Mouse (Mus musculus) neural tube, embryonic 11.5 days (tissue): ENCODE measurements around the gene Tap1. TPM values are rescaled to one million over a fixed set of nuclear protein-coding genes. Genes with fewer than 3 reads are reported as not detected.
"Not testable (repeated sequence)": the region's sequence is repeated elsewhere in the genome, so short reads cannot be mapped to it uniquely, and the experiment has no call there.

Experiments used
- ATAC-seq: fragments of 200-750 bp; cut with Nextera tagmentation; 2 replicates; pipeline ENCODE4 v1.8.0; 2017; ENCODE audit warnings: moderate number of reproducible peaks, mild to moderate bottlenecking, moderate TSS enrichment, moderate library complexity; ENCODE audit not compliant: insufficient read depth, low FRiP score, low TSS enrichment
- DNase-seq: peaks from one replicate; pipeline ENCODE4 v3.0.0-alpha.2; 2015; ENCODE audit warnings: low spot score
- H3K27ac ChIP-seq: fragments of 300-500 bp; sonication (generic); 2 replicates; pipeline ENCODE4 v1.5.1; 2014; ENCODE audit warnings: low read depth, mild to moderate bottlenecking, low read length
- H3K27me3 ChIP-seq: fragments of 300-500 bp; sonication (generic); 2 replicates; pipeline ENCODE4 v1.6.1; 2014; ENCODE audit warnings: mild to moderate bottlenecking, low read length, mixed read lengths; ENCODE audit not compliant: control insufficient read depth, insufficient read depth
- H3K36me3 ChIP-seq: fragments of 300-500 bp; sonication (generic); 2 replicates; pipeline ENCODE4 v1.6.1; 2014; ENCODE audit warnings: mild to moderate bottlenecking, low read length, moderate library complexity, mixed read lengths; ENCODE audit not compliant: control insufficient read depth, insufficient read depth
- H3K4me1 ChIP-seq: fragments of 300-500 bp; sonication (generic); 2 replicates; pipeline ENCODE4 v1.6.1; 2014; ENCODE audit warnings: low read length, mixed read lengths; ENCODE audit not compliant: control insufficient read depth, insufficient read depth
- H3K4me2 ChIP-seq: fragments of 300-500 bp; sonication (generic); 2 replicates; pipeline ENCODE4 v1.6.1; 2014; ENCODE audit warnings: low read depth, mild to moderate bottlenecking, moderate library complexity
- H3K4me3 ChIP-seq: fragments of 300-500 bp; sonication (generic); 2 replicates; pipeline ENCODE4 v1.5.1; 2014; ENCODE audit warnings: low read depth, low read length
- H3K9ac ChIP-seq: fragments of 300-500 bp; sonication (generic); 2 replicates; pipeline ENCODE4 v1.6.1; 2014; ENCODE audit warnings: mild to moderate bottlenecking, low read length
- H3K9me3 ChIP-seq: fragments of 300-500 bp; sonication (generic); 2 replicates; pipeline ENCODE4 v1.6.1; 2016; ENCODE audit warnings: low read length; ENCODE audit not compliant: control insufficient read depth
- WGBS: fragments of 180-500 bp; shearing (Covaris S2); extraction: QIAGEN DNeasy Blood & Tissue Kit; methylation state at CpG from one replicate; pipeline ENCODE4 v1.1.7; 2014; 5-methylcytosine and 5-hydroxymethylcytosine counted together
- polyA plus RNA-seq: library from polyadenylated mRNA; unstranded; fragments of >200 nt; fragmentation: Nextera tagmentation; extraction: Ambion mirVana; gene quantifications from 2 replicates; pipeline ENCODE4 v1.2.1, GENCODE M21; 2014

Gene Tap1
- polyA plus RNA-seq, 1 experiment from 2014 or later, result 0.68 TPM

DNA sequence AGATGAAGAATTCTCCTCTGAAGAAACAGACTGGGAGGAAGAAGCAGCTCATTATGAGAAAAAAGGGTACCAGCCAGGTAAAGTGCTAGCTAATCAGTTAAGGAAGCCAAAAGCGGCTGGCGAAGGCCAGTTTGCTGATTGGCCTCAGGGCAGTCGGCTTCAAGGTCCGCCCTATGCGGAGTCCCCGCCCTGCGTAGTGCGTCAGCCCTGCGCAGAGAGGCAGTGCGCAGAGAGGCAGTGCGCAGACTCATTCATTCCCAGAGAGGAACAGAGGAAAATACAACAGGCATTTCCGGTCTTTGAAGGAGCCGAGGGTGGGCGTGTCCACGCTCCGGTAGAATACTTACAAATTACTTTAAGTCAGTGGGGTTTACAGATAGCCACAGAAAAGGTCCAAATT is 33.0 kb downstream of the Tap1 start:
- not testable (repeated sequence) for ATAC-seq, DNase-seq, H3K36me3 ChIP-seq, H3K4me3 ChIP-seq, H3K27me3 ChIP-seq, H3K4me2 ChIP-seq, H3K9ac ChIP-seq, H3K9me3 ChIP-seq, H3K4me1 ChIP-seq, H3K27ac ChIP-seq
- WGBS, result no CpG with 5 or more reads among the region's 16 CpGs

DNA sequence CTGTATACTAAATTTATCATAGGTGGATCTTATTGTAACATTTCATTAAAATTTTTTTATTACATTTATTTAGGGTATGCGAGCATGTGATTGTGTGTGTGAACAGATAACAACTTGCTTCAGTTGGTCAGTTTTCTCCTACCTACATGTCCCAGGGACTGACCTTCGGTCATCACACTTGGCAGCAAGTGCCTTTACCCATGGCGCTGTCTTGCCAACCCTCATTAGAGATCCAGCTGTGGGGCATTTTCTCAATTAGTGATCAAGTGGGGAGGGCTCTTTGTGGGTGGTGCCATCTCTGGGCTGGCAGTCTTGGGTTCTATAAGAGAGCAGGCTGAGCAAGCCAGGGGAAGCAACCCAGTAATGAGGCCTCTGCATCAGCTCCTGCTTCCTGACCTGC is 37.5 kb downstream of the Tap1 start:
- no peak overlapping the region for H3K9ac ChIP-seq
- H3K4me1 ChIP-seq, result no peaks in the 10 kb centered on the region
- ATAC-seq (no peak), DNase-seq (no peak)
- H3K9me3 ChIP-seq, result no peaks in the 10 kb centered on the region
- H3K4me3 ChIP-seq, result no peak overlapping the region
- no peak overlapping the region for H3K27ac ChIP-seq
- WGBS, result 93% methylated on average over 3 of the region's 3 CpGs
- no peaks in the 10 kb centered on the region for H3K27me3 ChIP-seq
- H3K36me3 ChIP-seq, result no peaks in the 10 kb centered on the region
- no peak overlapping the region for H3K4me2 ChIP-seq

DNA sequence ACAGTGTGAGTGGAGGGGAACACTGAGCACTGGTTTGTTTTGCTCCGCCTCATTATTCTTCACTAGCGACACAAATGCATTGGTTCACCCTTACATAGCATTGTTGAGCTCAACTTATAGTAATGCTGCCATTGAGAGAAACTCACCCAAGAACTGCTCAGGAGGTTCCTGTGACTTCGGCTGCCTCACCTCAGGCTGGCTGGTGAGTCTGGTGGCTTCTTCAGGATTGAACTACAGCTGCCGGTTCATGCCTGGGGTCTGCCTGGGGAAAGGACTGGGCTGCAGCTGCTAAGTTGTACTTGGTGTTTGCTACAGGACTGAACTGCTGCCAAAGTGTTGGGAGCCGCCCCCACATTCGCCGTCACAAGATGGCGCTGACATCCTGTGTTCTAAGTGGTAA is 38.1 kb downstream of the Tap1 start:
- Histone ChIP-seq H3K4me2 (no peak overlapping the region), H3K9ac (no peak overlapping the region), H3K4me3 (no peak overlapping the region), H3K27me3 (no peaks in the 10 kb centered on the region), H3K36me3 (no peaks in the 10 kb centered on the region), H3K27ac (no peak overlapping the region), H3K4me1 (no peaks in the 10 kb centered on the region), H3K9me3 (no peaks in the 10 kb centered on the region)
- ATAC-seq (no peak), DNase-seq (no peak)
- 94% methylated on average over 8 of the region's 8 CpGs for WGBS

DNA sequence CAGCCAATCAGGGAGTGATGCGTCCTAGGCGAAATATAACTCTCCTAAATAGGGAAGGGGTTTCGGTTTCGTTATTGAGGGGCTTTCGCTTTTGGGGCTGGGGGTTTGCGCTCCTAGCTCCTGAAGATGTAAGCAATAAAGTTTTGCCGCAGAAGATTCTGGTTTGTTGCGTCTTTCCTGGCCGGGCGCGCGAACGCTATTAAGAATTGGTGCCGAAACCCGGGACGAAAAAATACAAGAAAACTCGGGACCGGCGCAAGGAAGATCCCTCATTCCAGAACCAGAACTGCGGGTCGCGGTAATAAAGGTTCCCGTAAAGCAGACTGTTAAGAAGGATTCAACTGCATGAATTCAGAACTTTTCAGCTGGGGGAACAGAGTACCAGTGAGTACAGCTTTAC is 38.6 kb downstream of the Tap1 start:
- ATAC-seq, H3K4me1 ChIP-seq, H3K9ac ChIP-seq, DNase-seq, H3K36me3 ChIP-seq, H3K9me3 ChIP-seq, H3K27ac ChIP-seq, H3K4me3 ChIP-seq, H3K4me2 ChIP-seq, H3K27me3 ChIP-seq: not testable (repeated sequence)
- 97% methylated on average over 11 of the region's 23 CpGs for WGBS

DNA sequence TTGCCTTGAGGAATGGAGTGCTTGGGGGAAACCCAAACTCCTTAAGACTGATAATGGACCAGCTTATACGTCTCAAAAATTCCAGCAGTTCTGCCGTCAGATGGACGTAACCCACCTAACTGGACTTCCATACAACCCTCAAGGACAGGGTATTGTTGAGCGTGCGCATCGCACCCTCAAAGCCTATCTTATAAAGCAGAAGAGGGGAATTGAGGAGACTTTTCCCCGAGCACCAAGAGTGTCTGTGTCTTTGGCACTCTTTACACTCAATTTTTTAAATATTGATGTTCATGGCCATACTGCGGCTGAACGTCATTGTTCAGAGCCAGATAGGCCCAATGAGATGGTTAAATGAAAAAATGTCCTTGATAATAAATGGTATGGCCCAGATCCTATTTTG is 43.6 kb downstream of the Tap1 start:
- not testable (repeated sequence) for H3K27me3 ChIP-seq, ATAC-seq, H3K27ac ChIP-seq, H3K9me3 ChIP-seq, H3K4me3 ChIP-seq, H3K9ac ChIP-seq, H3K36me3 ChIP-seq, H3K4me1 ChIP-seq, H3K4me2 ChIP-seq, DNase-seq
- WGBS, result 95% methylated on average over 3 of the region's 9 CpGs

DNA sequence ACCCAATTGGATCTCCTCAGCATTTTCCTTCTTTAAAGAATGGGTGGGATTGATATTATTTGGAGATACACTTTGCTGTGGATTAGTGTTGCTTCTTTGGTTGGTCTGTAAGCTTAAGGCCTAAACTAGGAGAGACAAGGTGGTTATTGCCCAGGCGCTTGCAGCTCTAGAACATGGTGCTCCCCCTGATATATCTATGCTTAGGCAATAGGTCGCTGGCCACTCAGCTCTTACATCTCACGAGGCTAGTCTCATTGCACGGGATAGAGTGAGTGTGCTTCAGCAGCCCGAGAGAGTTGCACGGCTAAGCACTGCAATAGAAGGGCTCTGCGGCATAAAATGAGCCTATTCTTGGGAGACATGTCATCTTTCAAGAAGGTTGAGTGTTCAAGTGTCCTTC is 44.7 kb downstream of the Tap1 start:
- not testable (repeated sequence) for H3K9ac ChIP-seq, H3K27ac ChIP-seq, H3K36me3 ChIP-seq, DNase-seq, H3K27me3 ChIP-seq, H3K4me1 ChIP-seq, ATAC-seq, H3K4me3 ChIP-seq, H3K4me2 ChIP-seq, H3K9me3 ChIP-seq
- 82% methylated on average over 5 of the region's 7 CpGs for WGBS

DNA sequence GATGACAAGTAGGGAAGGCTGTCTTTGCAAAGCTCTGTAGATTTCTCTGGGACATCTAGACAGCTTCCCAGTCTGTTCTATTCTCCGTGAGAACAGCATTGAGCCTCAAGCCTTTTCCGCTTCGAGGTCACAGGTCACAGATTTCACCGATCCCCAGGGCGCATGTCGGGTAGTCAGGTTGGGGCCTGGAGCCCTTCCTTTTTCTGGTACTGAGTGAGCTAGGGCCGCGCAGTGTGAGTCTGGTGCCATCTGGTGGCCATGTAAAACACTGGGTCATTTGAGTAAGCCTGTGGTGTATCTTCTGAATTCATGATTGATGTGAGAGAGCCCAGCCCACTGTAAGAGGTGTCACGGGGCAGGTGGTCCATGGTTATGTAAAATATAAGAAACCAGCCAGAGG is 47.6 kb downstream of the Tap1 start:
- peak; percentile 58 for DNase-seq
- ATAC-seq, result no peak
- Histone ChIP-seq H3K9ac (no peak overlapping the region), H3K9me3 (no peaks in the 10 kb centered on the region), H3K4me1 (no peaks in the 10 kb centered on the region), H3K4me2 (no peak overlapping the region), H3K27ac (no peak overlapping the region), H3K27me3 (no peaks in the 10 kb centered on the region), H3K36me3 (no peaks in the 10 kb centered on the region), H3K4me3 (no peak overlapping the region)
- WGBS, result 64% methylated on average over 9 of the region's 9 CpGs

DNA sequence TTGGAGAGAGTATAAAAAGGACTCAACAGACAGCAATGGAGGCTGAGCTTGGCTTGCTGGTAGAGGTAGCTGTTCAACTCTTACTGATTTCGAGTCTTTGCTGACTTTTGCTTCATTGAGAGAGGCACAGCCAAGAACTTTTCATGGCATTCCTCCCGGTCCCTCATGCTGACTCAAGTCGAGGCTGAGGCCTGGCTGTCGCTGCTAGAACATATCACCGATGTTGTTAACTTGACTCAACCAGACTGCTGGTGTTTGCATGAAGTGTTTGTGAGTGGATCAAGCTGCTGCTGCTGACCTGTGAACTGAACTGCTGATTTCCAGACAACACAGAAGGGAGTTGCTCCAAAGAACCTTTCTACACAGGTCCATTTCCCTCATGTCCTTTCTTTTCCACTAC is 49.3 kb downstream of the Tap1 start:
- Histone ChIP-seq H3K4me2 (no peak overlapping the region), H3K9me3 (no peaks in the 10 kb centered on the region; the same call in 1 of the 2 replicates), H3K36me3 (no peaks in the 10 kb centered on the region), H3K27ac (no peak overlapping the region), H3K9ac (no peak overlapping the region), H3K4me3 (no peak overlapping the region), H3K4me1 (no peaks in the 10 kb centered on the region), H3K27me3 (no peaks in the 10 kb centered on the region)
- no peak for DNase-seq
- no peak for ATAC-seq
- 89% methylated on average over 5 of the region's 5 CpGs for WGBS

DNA sequence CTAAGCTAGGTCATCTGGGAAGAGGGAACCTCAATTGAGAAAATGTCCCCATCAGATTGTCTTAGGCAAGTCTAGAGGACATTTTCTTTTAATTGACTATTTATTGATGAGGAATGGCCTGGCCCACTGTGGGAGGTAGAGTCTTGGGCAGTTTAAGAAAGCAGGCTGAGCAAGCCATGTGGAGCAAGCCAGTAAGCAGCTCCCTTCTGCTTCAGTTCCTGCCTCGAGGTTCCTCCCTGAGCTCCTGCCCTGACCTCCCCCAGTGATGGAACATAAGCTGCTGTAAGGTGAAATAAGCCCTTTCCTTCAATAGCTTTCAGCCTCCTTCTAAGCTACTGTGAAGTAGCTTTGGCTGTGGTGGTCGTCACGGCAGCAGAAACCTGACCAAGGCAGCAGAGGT is 50.4 kb downstream of the Tap1 start:
- WGBS, result 87% methylated on average over 3 of the region's 3 CpGs
- H3K36me3 ChIP-seq, result no peaks in the 10 kb centered on the region
- no peaks in the 10 kb centered on the region; the same call in 1 of the 2 replicates for H3K9me3 ChIP-seq
- H3K27ac ChIP-seq, result no peak overlapping the region
- ATAC-seq, result no peak
- H3K4me2 ChIP-seq, result no peak overlapping the region
- no peak overlapping the region for H3K4me3 ChIP-seq
- H3K27me3 ChIP-seq, result no peaks in the 10 kb centered on the region
- no peaks in the 10 kb centered on the region for H3K4me1 ChIP-seq
- H3K9ac ChIP-seq, result no peak overlapping the region
- no peak for DNase-seq
